Mouse (Mus musculus): Measurements from ENCODE around the gene Gprin2.

DNA sequence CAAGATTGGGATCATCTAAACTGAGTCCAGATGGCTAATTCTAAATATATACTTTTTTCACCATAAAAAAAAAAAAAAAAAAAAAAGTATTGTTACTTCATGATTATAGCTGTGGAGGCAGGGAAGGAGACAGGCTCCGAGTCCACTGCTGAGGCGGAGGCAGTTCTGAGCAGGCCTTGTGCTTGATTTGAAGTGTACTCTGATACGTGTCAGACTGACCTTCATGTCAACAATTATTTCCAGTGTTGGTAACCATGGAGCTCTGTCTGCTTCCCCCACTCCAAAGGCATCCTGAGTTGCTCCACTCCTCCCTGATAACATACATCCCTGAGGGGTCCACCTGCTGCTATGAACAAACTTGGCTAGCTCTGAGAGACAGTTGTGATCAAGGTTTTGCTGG is 30.3 kb downstream of the Gprin2 start:
- no peak for TF ChIP-seq CTCF (IDR thresholded peaks at IDR 0.05; ENCODE audit: low read depth, low read length)
- TF ChIP-seq EP300 (IDR thresholded peaks at IDR 0.05; ENCODE audit: insufficient read depth, low read depth, low read length), result no peak
- no peak for TF ChIP-seq POLR2A (IDR thresholded peaks at IDR 0.05; ENCODE audit: insufficient read depth, low read length)
